Mouse (Mus musculus): ENCODE measurements around the gene Wfs1.
"Not testable (repeated sequence)": the region's sequence is repeated elsewhere in the genome, so short reads cannot be mapped to it uniquely, and the experiment has no call there.

Wfs1 gene

GRCm38 (mm10) chr5:36988781-36989624, at the start of gene Wfs1:
Gene Wfs1, minus strand, starts transcription at chr5:36989205.
- peak; percentile 84 to 89 for DNase-seq (ENCODE audit: low spot score in 2 of 2)

GRCm38 (mm10) chr5:37036884-37037283, 47.9 kb upstream of the Wfs1 start:
- DNase-seq (ENCODE audit: low spot score in 2 of 2): no peak

- no peak for DNase-seq (ENCODE audit: low spot score in 2 of 2)
Measured at GRCm38 (mm10) chr5:37035896-37036295, 46.9 kb upstream of the Wfs1 start.

- no peak for DNase-seq (ENCODE audit: low spot score in 2 of 2)
Measured at GRCm38 (mm10) chr5:37035192-37035591, 46.2 kb upstream of the Wfs1 start.

GRCm38 (mm10) chr5:37030753-37031152, 41.7 kb upstream of the Wfs1 start:
- no peak for DNase-seq (ENCODE audit: low spot score in 2 of 2)

- no peak for DNase-seq (ENCODE audit: low spot score in 2 of 2)
Measured at GRCm38 (mm10) chr5:37029326-37029905, 40.4 kb upstream of the Wfs1 start.

GRCm38 (mm10) chr5:37028486-37029311, 39.7 kb upstream of the Wfs1 start:
- peak in 1 of 2 experiments; percentile 36 for DNase-seq (ENCODE audit: low spot score in 2 of 2)

GRCm38 (mm10) chr5:37028104-37028485, 39.1 kb upstream of the Wfs1 start:
- DNase-seq (ENCODE audit: low spot score in 2 of 2): peak; percentile 89 to 91

GRCm38 (mm10) chr5:37027701-37028100, 38.7 kb upstream of the Wfs1 start:
- no peak for DNase-seq (ENCODE audit: low spot score in 2 of 2)

- no peak for DNase-seq (ENCODE audit: low spot score in 2 of 2)
Measured at GRCm38 (mm10) chr5:37017222-37017621, 28.2 kb upstream of the Wfs1 start.

- no peak for DNase-seq (ENCODE audit: low spot score in 2 of 2)
Measured at GRCm38 (mm10) chr5:37015612-37016310, 26.8 kb upstream of the Wfs1 start.

- no peak for DNase-seq (ENCODE audit: low spot score in 2 of 2)
Measured at GRCm38 (mm10) chr5:37010666-37011317, 21.8 kb upstream of the Wfs1 start.

- DNase-seq (ENCODE audit: low spot score in 2 of 2): not testable (repeated sequence)
Measured at GRCm38 (mm10) chr5:37009761-37010160, 20.8 kb upstream of the Wfs1 start.

GRCm38 (mm10) chr5:37002001-37002400, 13.0 kb upstream of the Wfs1 start:
- peak; percentile 81 to 83 for DNase-seq (ENCODE audit: low spot score in 2 of 2)

- no peak for DNase-seq (ENCODE audit: low spot score in 2 of 2)
Measured at GRCm38 (mm10) chr5:37001002-37001401, 12.0 kb upstream of the Wfs1 start.

- no peak for DNase-seq (ENCODE audit: low spot score in 2 of 2)
Measured at GRCm38 (mm10) chr5:36997996-36998395, 9.0 kb upstream of the Wfs1 start.

- peak in 1 of 2 experiments; percentile 10 for DNase-seq (ENCODE audit: low spot score in 2 of 2)
Measured at GRCm38 (mm10) chr5:36996410-36996809, 7.4 kb upstream of the Wfs1 start.

GRCm38 (mm10) chr5:36990631-36991350, 1.8 kb upstream of the Wfs1 start:
- no peak for DNase-seq (ENCODE audit: low spot score in 2 of 2)

- no peak for DNase-seq (ENCODE audit: low spot score in 2 of 2)
Measured at GRCm38 (mm10) chr5:36990196-36990595, 1.2 kb upstream of the Wfs1 start.

- no peak for DNase-seq (ENCODE audit: low spot score in 2 of 2)
Measured at GRCm38 (mm10) chr5:36989625-36989977, 596 bp upstream of the Wfs1 start.

All from frontal cortex, postnatal 25 days (tissue).